Mouse (Mus musculus): ENCODE results near the gene Olfr484. TPM values are rescaled to one million over a fixed set of nuclear protein-coding genes. Genes with fewer than 3 reads are reported as not detected.
"Not testable (repeated sequence)": the region's sequence is repeated elsewhere in the genome, so short reads cannot be mapped to it uniquely, and the experiment has no call there.

Olfr484 gene
- not detected in 2 replicates for polyA plus RNA-seq (2016; fragmentation: Nextera tagmentation; extraction: Ambion mirVana)

GRCm38 (mm10) chr7:108127349-108127748 lies at the start of gene Olfr484:
Olfr484 (minus strand) TSS chr7:108127449.
- H3K27ac ChIP-seq: no peak within 1 kb of the TSS
- no peak within 1 kb of the TSS for H3K4me3 ChIP-seq
- H3K9me3 ChIP-seq: no peaks in the 10 kb centered on the region
- DNase-seq (ENCODE audit: extremely low spot score, low spot score): no peak
- H3K27me3 ChIP-seq (ENCODE audit: poor library complexity, severe bottlenecking): no peaks in the 10 kb centered on the region
- no peaks in the 10 kb centered on the region for H3K4me1 ChIP-seq
- no peaks in the 10 kb centered on the region for H3K36me3 ChIP-seq (replicated peaks)

GRCm38 (mm10) chr7:108172642-108173041 lies 45.4 kb upstream of the Olfr484 start, which contains the start of gene Olfr486:
Olfr486 (minus strand) TSS chr7:108172742.
- not testable (repeated sequence) for H3K4me1 ChIP-seq; H3K36me3 ChIP-seq (replicated peaks); H3K9me3 ChIP-seq; H3K4me3 ChIP-seq; H3K27me3 ChIP-seq (ENCODE audit: poor library complexity, severe bottlenecking); H3K27ac ChIP-seq; DNase-seq (ENCODE audit: extremely low spot score, low spot score)
- WGBS: 96% methylated on average over 1 of the region's 1 CpGs

GRCm38 (mm10) chr7:108159771-108160170 lies 32.5 kb upstream of the Olfr484 start, which contains the start of gene Olfr485:
Olfr485 (minus strand) TSS chr7:108159871.
- no peak for DNase-seq (ENCODE audit: extremely low spot score, low spot score)
- H3K27me3 ChIP-seq (ENCODE audit: poor library complexity, severe bottlenecking): no peaks in the 10 kb centered on the region
- H3K9me3 ChIP-seq: no peaks in the 10 kb centered on the region
- H3K4me3 ChIP-seq: no peak within 1 kb of the TSS
- no peaks in the 10 kb centered on the region for H3K36me3 ChIP-seq (replicated peaks)
- H3K27ac ChIP-seq: no peak within 1 kb of the TSS
- no peaks in the 10 kb centered on the region for H3K4me1 ChIP-seq

GRCm38 (mm10) chr7:108121416-108121815 lies 5.8 kb downstream of the Olfr484 start:
- Histone ChIP-seq H3K27ac (no peak overlapping the region), H3K36me3 (replicated peaks) (no peaks in the 10 kb centered on the region), H3K4me3 (no peak overlapping the region), H3K9me3 (no peaks in the 10 kb centered on the region), H3K4me1 (no peaks in the 10 kb centered on the region), H3K27me3 (ENCODE audit: poor library complexity, severe bottlenecking) (no peaks in the 10 kb centered on the region)
- WGBS: 70% methylated on average over 1 of the region's 1 CpGs
- no peak for DNase-seq (ENCODE audit: extremely low spot score, low spot score)

- no peaks in the 10 kb centered on the region for H3K36me3 ChIP-seq (replicated peaks)
- no peak overlapping the region for H3K27ac ChIP-seq
- 20% methylated on average over 1 of the region's 1 CpGs for WGBS
- H3K4me3 ChIP-seq: no peak overlapping the region
- H3K4me1 ChIP-seq: no peaks in the 10 kb centered on the region
- no peaks in the 10 kb centered on the region for H3K27me3 ChIP-seq (ENCODE audit: poor library complexity, severe bottlenecking)
- no peak for DNase-seq (ENCODE audit: extremely low spot score, low spot score)
- no peaks in the 10 kb centered on the region for H3K9me3 ChIP-seq
These were observed 6.6 kb downstream of the Olfr484 start for GRCm38 (mm10) chr7:108120681-108121080.

- no peak within 1 kb of the TSS for H3K4me3 ChIP-seq
- WGBS: 92% methylated on average over 1 of the region's 1 CpGs
- no peaks in the 10 kb centered on the region for H3K36me3 ChIP-seq (replicated peaks)
- no peak within 1 kb of the TSS for H3K27ac ChIP-seq
- no peaks in the 10 kb centered on the region for H3K9me3 ChIP-seq
- DNase-seq (ENCODE audit: extremely low spot score, low spot score): no peak
- H3K27me3 ChIP-seq (ENCODE audit: poor library complexity, severe bottlenecking): no peaks in the 10 kb centered on the region
- H3K4me1 ChIP-seq: no peaks in the 10 kb centered on the region
These were observed 26.7 kb downstream of the Olfr484 start, which contains the start of gene Olfr483 for GRCm38 (mm10) chr7:108100549-108100948. Olfr483 (plus strand) TSS chr7:108100849.

GRCm38 (mm10) chr7:108097486-108097885 lies 29.8 kb downstream of the Olfr484 start, which contains the start of gene Olfr482:
Olfr482 (minus strand) TSS chr7:108097586.
- H3K36me3 ChIP-seq (replicated peaks): no peaks in the 10 kb centered on the region
- no peaks in the 10 kb centered on the region for H3K4me1 ChIP-seq
- 88% methylated on average over 1 of the region's 1 CpGs for WGBS
- no peaks in the 10 kb centered on the region for H3K9me3 ChIP-seq
- no peak within 1 kb of the TSS for H3K27ac ChIP-seq
- DNase-seq (ENCODE audit: extremely low spot score, low spot score): no peak
- no peak within 1 kb of the TSS for H3K4me3 ChIP-seq
- H3K27me3 ChIP-seq (ENCODE audit: poor library complexity, severe bottlenecking): no peaks in the 10 kb centered on the region

GRCm38 (mm10) chr7:108079555-108079954 lies 47.7 kb downstream of the Olfr484 start, which contains the start of gene Olfr481:
Olfr481 (plus strand) TSS chr7:108079855.
- Histone ChIP-seq H3K4me1 (no peaks in the 10 kb centered on the region), H3K27ac (no peak within 1 kb of the TSS), H3K4me3 (no peak within 1 kb of the TSS), H3K9me3 (no peaks in the 10 kb centered on the region), H3K27me3 (ENCODE audit: poor library complexity, severe bottlenecking) (no peaks in the 10 kb centered on the region), H3K36me3 (replicated peaks) (no peaks in the 10 kb centered on the region)
- DNase-seq (ENCODE audit: extremely low spot score, low spot score): no peak

Other genes with a start within 250 kb of the Olfr484 start
- gene Olfr472, start 229.5 kb downstream of the Olfr484 start, polyA plus RNA-seq (2016; fragmentation: Nextera tagmentation; extraction: Ambion mirVana): not detected in 2 replicates
- not detected in 2 replicates for gene Olfr473, start 197.0 kb downstream of the Olfr484 start, polyA plus RNA-seq (2016; fragmentation: Nextera tagmentation; extraction: Ambion mirVana)
- gene Olfr474, start 172.8 kb downstream of the Olfr484 start, polyA plus RNA-seq (2016; fragmentation: Nextera tagmentation; extraction: Ambion mirVana): not detected in 2 replicates
- gene Olfr476, start 162.6 kb downstream of the Olfr484 start, polyA plus RNA-seq (2016; fragmentation: Nextera tagmentation; extraction: Ambion mirVana): not detected in 2 replicates
- not detected in 2 replicates for gene Olfr477, start 140.8 kb downstream of the Olfr484 start, polyA plus RNA-seq (2016; fragmentation: Nextera tagmentation; extraction: Ambion mirVana)
- gene Olfr478, start 93.5 kb downstream of the Olfr484 start, polyA plus RNA-seq (2016; fragmentation: Nextera tagmentation; extraction: Ambion mirVana): not detected in 2 replicates
- gene Olfr479, start 76.8 kb downstream of the Olfr484 start, polyA plus RNA-seq (2016; fragmentation: Nextera tagmentation; extraction: Ambion mirVana): not detected in 2 replicates
- not detected in 2 replicates for gene Olfr480, start 60.1 kb downstream of the Olfr484 start, polyA plus RNA-seq (2016; fragmentation: Nextera tagmentation; extraction: Ambion mirVana)
- not detected in 2 replicates for gene Olfr481, start 47.6 kb downstream of the Olfr484 start, polyA plus RNA-seq (2016; fragmentation: Nextera tagmentation; extraction: Ambion mirVana)
- 0.06 TPM in 1 of 2 replicates, not detected in the other for gene Olfr482, start 29.9 kb downstream of the Olfr484 start, polyA plus RNA-seq (2016; fragmentation: Nextera tagmentation; extraction: Ambion mirVana)
- not detected in 2 replicates for gene Olfr483, start 26.6 kb downstream of the Olfr484 start, polyA plus RNA-seq (2016; fragmentation: Nextera tagmentation; extraction: Ambion mirVana)
- not detected in 2 replicates for gene Olfr485, start 32.4 kb upstream of the Olfr484 start, polyA plus RNA-seq (2016; fragmentation: Nextera tagmentation; extraction: Ambion mirVana)
- not detected in 2 replicates for gene Olfr486, start 45.3 kb upstream of the Olfr484 start, polyA plus RNA-seq (2016; fragmentation: Nextera tagmentation; extraction: Ambion mirVana)
- not detected in 2 replicates for gene Olfr487, start 87.2 kb upstream of the Olfr484 start, polyA plus RNA-seq (2016; fragmentation: Nextera tagmentation; extraction: Ambion mirVana)
- not detected in 2 replicates for gene Olfr488, start 130.9 kb upstream of the Olfr484 start, polyA plus RNA-seq (2016; fragmentation: Nextera tagmentation; extraction: Ambion mirVana)
- gene Olfr490, start 161.5 kb upstream of the Olfr484 start, polyA plus RNA-seq (2016; fragmentation: Nextera tagmentation; extraction: Ambion mirVana): not detected in 2 replicates
- gene Olfr491, start 186.0 kb upstream of the Olfr484 start, polyA plus RNA-seq (2016; fragmentation: Nextera tagmentation; extraction: Ambion mirVana): not detected in 2 replicates
- gene Olfr492, start 196.2 kb upstream of the Olfr484 start, polyA plus RNA-seq (2016; fragmentation: Nextera tagmentation; extraction: Ambion mirVana): not detected in 2 replicates
- not detected in 2 replicates for gene Olfr493, start 219.5 kb upstream of the Olfr484 start, polyA plus RNA-seq (2016; fragmentation: Nextera tagmentation; extraction: Ambion mirVana)
- gene Olfr494, start 237.9 kb upstream of the Olfr484 start, polyA plus RNA-seq (2016; fragmentation: Nextera tagmentation; extraction: Ambion mirVana): not detected in 2 replicates

All from forebrain, embryonic 10.5 days (tissue).